Mouse (Mus musculus) adrenal gland, adult 18-20 months (tissue): Measurements from ENCODE around the gene Psma6. TPM values are rescaled to one million over a fixed set of nuclear protein-coding genes. Genes with fewer than 3 reads are reported as not detected.

Source experiments
- DNase-seq, 2 experiments: peaks; one replicate each; pipeline ENCODE4 v3.0.0; 2021 to 2022; ENCODE audit warnings: low spot score in 2 of 2
- total RNA-seq, 2 experiments: library from RNA; stranded (reverse); gene quantifications; 1 replicate in 1 of 2; 2 replicates in 1 of 2; pipeline ENCODE4 v1.2.3; 2021

Psma6 gene
- total RNA-seq, 2 experiments from 2014 or later, result 230 to 239 TPM

GRCm38 (mm10) chr12:55435080-55435479 is 51.1 kb downstream of the Psma6 start:
- DNase-seq, result no peak

- no peak for DNase-seq
These were observed 53.3 kb downstream of the Psma6 start for GRCm38 (mm10) chr12:55437122-55437826.

- no peak for DNase-seq
These were observed 54.0 kb downstream of the Psma6 start for GRCm38 (mm10) chr12:55438058-55438457.

- DNase-seq, result no peak
These were observed 54.7 kb downstream of the Psma6 start for GRCm38 (mm10) chr12:55438611-55439137.

- DNase-seq, result no peak
These were observed 56.4 kb downstream of the Psma6 start for GRCm38 (mm10) chr12:55440416-55440815.

GRCm38 (mm10) chr12:55442245-55442644 is 58.2 kb downstream of the Psma6 start:
- no peak for DNase-seq

- DNase-seq, result peak; percentile 67 to 68
These were observed 59.1 kb downstream of the Psma6 start for GRCm38 (mm10) chr12:55442861-55443850.

GRCm38 (mm10) chr12:55444031-55444451 is 60.0 kb downstream of the Psma6 start:
- no peak for DNase-seq

GRCm38 (mm10) chr12:55445583-55445982 is 61.6 kb downstream of the Psma6 start:
- DNase-seq, result no peak

- DNase-seq, result no peak
These were observed 62.3 kb downstream of the Psma6 start for GRCm38 (mm10) chr12:55446366-55446745.

- DNase-seq, result no peak
These were observed 62.8 kb downstream of the Psma6 start for GRCm38 (mm10) chr12:55446746-55447395.

GRCm38 (mm10) chr12:55447396-55447760 is 63.4 kb downstream of the Psma6 start:
- DNase-seq, result no peak

- no peak for DNase-seq
These were observed 64.4 kb downstream of the Psma6 start for GRCm38 (mm10) chr12:55448457-55448856.

GRCm38 (mm10) chr12:55449048-55449447 is 65.0 kb downstream of the Psma6 start:
- DNase-seq, result no peak

- no peak for DNase-seq
These were observed 66.4 kb downstream of the Psma6 start for GRCm38 (mm10) chr12:55450421-55450820.

- no peak for DNase-seq
These were observed 68.8 kb downstream of the Psma6 start for GRCm38 (mm10) chr12:55452839-55453238.

- DNase-seq, result no peak
These were observed 69.9 kb downstream of the Psma6 start for GRCm38 (mm10) chr12:55453924-55454323.

- no peak for DNase-seq
These were observed 71.2 kb downstream of the Psma6 start for GRCm38 (mm10) chr12:55455206-55455605.

- DNase-seq, result no peak
These were observed 72.1 kb downstream of the Psma6 start for GRCm38 (mm10) chr12:55456136-55456535.

- DNase-seq, result no peak
These were observed 72.9 kb downstream of the Psma6 start for GRCm38 (mm10) chr12:55456893-55457292.

GRCm38 (mm10) chr12:55459739-55460138 is 75.7 kb downstream of the Psma6 start:
- no peak for DNase-seq
